Mouse (Mus musculus): ENCODE measurements at regions not wholly inside any gene's neighbourhood (a gene's known extent, or its start where the extent isn't known, plus 50 kb on each side); places are given as distances from the start of the nearest gene placed in this dataset.
A peak's percentile ranks its signal among the peaks of the same experiment; 100 is the strongest.

DNA sequence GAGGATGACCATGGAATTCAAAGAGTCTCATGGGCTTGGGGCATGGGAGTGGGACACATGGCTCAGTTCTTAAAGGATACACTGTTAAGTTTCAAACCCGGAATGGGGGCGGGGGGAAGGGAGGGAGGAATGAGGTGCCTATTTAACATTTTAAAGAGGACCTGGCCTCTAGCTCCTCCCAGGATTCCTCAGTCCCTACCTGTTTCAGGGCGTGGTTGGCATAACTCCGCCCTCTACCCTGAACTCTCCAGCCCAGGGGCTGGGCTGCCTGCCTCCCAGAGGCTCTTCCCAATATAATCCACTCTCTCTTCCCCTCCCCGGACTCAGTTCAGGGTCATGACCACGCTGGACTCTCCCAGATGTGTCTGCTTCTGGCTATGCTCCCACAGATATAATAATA, 108.0 kb downstream of the 2410131K14Rik start:
- 62% methylated on average over 6 of the region's 6 CpGs for WGBS
- no peak for DNase-seq
- TF ChIP-seq CTCF (IDR thresholded peaks at IDR 0.05; ENCODE audit: low read depth) = no peak
- Histone ChIP-seq H3K9ac (no peak overlapping the region), H3K27ac (ENCODE audit: low read depth, low read length) (no peak overlapping the region), H3K4me2 (ENCODE audit: low read depth) (no peak overlapping the region), H3K9me3 (ENCODE audit: low read length) (no peaks in the 10 kb centered on the region), H3K27me3 (ENCODE audit: insufficient read depth, low read length) (no peaks in the 10 kb centered on the region), H3K4me3 (ENCODE audit: low read depth, low read length) (no peak overlapping the region), H3K4me1 (ENCODE audit: insufficient read depth) (no peaks in the 10 kb centered on the region), H3K36me3 (ENCODE audit: insufficient read depth) (no peaks in the 10 kb centered on the region)
- ATAC-seq = no peak

DNA sequence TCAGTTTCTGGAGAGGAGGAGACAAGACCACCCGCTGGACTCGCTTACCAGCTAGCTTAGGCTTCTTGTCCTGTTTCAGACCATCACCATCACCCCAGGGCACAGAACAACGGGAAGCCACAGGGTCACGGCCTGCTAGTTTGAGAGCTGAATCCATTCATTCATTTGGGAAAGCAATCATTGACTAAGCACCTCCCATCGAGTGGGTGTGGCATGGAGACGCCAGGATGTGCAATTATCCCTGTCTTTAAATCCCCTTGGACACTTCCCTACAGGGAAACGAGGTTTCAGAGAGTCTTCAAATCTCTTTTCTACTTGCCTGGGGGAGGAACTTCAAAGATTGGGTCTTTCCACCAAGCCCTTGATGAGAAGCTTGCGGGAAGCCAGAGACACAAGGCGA, 108.7 kb downstream of the 2410131K14Rik start:
- no peaks in the 10 kb centered on the region for H3K27me3 ChIP-seq (ENCODE audit: insufficient read depth, low read length)
- ATAC-seq = no peak

DNA sequence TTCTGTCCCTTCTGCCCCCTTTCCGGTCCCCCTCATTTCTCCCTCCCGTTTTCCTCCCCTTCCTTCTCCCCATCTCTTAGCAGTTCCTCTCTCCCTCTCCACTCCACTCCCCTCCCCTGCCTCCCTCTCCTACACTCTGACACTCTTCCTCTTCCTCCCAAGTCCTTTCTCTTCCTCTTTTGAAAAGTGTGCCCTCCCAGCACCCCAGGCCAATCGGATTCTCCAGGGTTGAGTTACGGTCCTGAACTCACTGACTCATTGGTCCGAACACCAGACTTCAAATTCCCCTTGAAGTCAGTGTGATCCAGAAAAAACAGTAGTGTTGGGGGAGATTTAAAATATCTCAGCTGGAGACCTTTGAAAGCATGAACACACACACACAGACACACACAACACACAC, 109.1 kb downstream of the 2410131K14Rik start:
- no peaks in the 10 kb centered on the region for H3K9me3 ChIP-seq (ENCODE audit: low read length)
- no peak for TF ChIP-seq CTCF (IDR thresholded peaks at IDR 0.05; ENCODE audit: low read depth)
- no peak overlapping the region for H3K9ac ChIP-seq
- H3K4me2 ChIP-seq (ENCODE audit: low read depth) = no peak overlapping the region
- no peaks in the 10 kb centered on the region for H3K4me1 ChIP-seq (ENCODE audit: insufficient read depth)
- WGBS = 27% methylated on average over 5 of the region's 5 CpGs
- H3K27ac ChIP-seq (ENCODE audit: low read depth, low read length) = no peak overlapping the region
- ATAC-seq (no peak), DNase-seq (no peak)
- no peaks in the 10 kb centered on the region for H3K27me3 ChIP-seq (ENCODE audit: insufficient read depth, low read length)
- no peaks in the 10 kb centered on the region for H3K36me3 ChIP-seq (ENCODE audit: insufficient read depth)
- H3K4me3 ChIP-seq (ENCODE audit: low read depth, low read length) = no peak overlapping the region

More for the DNA sequence above, 108.7 kb downstream of the 2410131K14Rik start:
- Histone ChIP-seq H3K27ac (ENCODE audit: low read depth, low read length) (no peak overlapping the region), H3K4me3 (ENCODE audit: low read depth, low read length) (no peak overlapping the region), H3K4me2 (ENCODE audit: low read depth) (no peak overlapping the region), H3K36me3 (ENCODE audit: insufficient read depth) (no peaks in the 10 kb centered on the region), H3K9me3 (ENCODE audit: low read length) (no peaks in the 10 kb centered on the region), H3K4me1 (ENCODE audit: insufficient read depth) (no peaks in the 10 kb centered on the region), H3K9ac (no peak overlapping the region)
- DNase-seq = no peak
- no peak for TF ChIP-seq CTCF (IDR thresholded peaks at IDR 0.05; ENCODE audit: low read depth)
- WGBS = 16% methylated on average over 9 of the region's 9 CpGs

DNA sequence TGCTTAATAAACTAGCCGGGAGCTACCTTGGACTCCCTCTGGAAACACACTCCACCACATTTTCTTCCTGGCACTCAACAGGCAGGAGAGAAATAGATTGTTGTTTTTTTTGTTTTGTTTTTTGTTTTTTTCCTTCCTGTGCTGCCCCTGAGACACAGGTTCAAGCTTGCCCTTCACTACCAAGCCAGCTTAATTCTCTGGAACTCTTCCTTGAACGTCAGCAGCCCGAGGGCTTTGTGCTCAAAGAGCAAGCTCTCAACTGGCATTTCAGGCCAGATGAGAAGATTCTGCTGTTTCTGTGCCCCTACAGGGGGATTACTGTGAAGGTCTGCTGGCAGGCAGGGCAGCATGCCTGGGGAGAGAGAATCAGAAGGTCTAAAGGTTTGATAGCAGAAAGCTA, 109.8 kb downstream of the 2410131K14Rik start:
- ATAC-seq = no peak
- 15% methylated on average over 3 of the region's 3 CpGs for WGBS
- H3K27ac ChIP-seq (ENCODE audit: low read depth, low read length) = no peak overlapping the region

DNA sequence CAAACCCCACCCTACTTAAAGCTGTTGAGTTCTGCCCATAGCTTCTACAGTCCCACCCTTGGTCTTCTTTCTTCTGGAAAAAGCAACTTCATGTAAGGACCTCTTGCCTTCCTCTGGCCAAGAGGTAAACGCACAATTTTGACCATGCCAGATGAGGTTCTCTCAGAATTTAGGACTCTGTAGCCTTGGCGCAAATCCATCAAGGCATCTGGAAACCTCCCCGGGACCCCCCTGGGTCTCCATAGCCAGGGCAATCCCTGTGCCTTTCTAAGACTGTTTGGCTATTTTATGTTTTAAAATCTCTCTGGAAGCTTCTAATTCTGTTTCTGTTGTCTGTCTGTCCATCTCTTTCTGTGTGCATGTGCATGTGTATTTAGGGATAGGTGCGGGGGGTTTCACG, 110.3 kb downstream of the 2410131K14Rik start:
- H3K9me3 ChIP-seq (ENCODE audit: low read length) = no peaks in the 10 kb centered on the region
- H3K4me3 ChIP-seq (ENCODE audit: low read depth, low read length) = no peak overlapping the region
- no peak for DNase-seq
- H3K36me3 ChIP-seq (ENCODE audit: insufficient read depth) = no peaks in the 10 kb centered on the region
- TF ChIP-seq CTCF (IDR thresholded peaks at IDR 0.05; ENCODE audit: low read depth) = no peak
- no peak overlapping the region for H3K9ac ChIP-seq
- 59% methylated on average over 5 of the region's 5 CpGs for WGBS
- H3K4me1 ChIP-seq (ENCODE audit: insufficient read depth) = no peaks in the 10 kb centered on the region
- no peak overlapping the region for H3K27ac ChIP-seq (ENCODE audit: low read depth, low read length)
- no peaks in the 10 kb centered on the region for H3K27me3 ChIP-seq (ENCODE audit: insufficient read depth, low read length)
- no peak overlapping the region for H3K4me2 ChIP-seq (ENCODE audit: low read depth)
- no peak for ATAC-seq

More for the DNA sequence above, 109.8 kb downstream of the 2410131K14Rik start:
- DNase-seq = no peak
- Histone ChIP-seq H3K9ac (no peak overlapping the region), H3K4me3 (ENCODE audit: low read depth, low read length) (no peak overlapping the region), H3K4me2 (ENCODE audit: low read depth) (no peak overlapping the region), H3K9me3 (ENCODE audit: low read length) (no peaks in the 10 kb centered on the region), H3K27me3 (ENCODE audit: insufficient read depth, low read length) (no peaks in the 10 kb centered on the region), H3K4me1 (ENCODE audit: insufficient read depth) (no peaks in the 10 kb centered on the region), H3K36me3 (ENCODE audit: insufficient read depth) (no peaks in the 10 kb centered on the region)
- no peak for TF ChIP-seq CTCF (IDR thresholded peaks at IDR 0.05; ENCODE audit: low read depth)

DNA sequence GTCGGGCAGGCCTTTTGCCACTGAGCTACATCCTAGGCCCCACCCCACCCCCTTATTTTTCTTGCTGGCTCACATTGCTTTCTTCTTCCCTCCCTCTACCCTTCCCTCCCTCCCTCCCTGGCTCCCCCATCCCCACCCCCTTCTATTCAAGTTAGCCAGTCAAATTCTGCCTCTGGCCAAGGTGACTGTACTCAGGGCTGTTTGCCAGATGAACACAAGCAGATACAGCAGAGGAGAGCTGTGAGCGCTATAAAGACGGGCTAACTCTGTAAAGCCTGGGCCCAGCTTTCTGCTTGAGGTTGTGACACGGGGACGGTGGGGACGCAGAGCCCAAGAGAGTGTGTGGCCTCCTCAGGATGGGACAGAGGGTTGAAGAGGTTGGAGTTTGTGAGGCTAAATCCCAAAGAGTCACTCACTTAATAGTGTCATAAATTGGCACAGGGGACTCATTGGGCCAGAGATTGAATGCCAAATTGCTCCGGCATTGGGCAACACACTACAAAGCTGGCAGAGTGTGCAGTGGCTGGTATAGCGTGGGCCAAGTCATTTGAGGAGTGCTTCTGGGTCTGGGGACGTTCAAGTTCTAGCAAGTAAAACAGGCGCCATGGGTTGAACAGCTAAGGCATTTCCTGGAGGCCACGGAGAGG, 110.8 kb downstream of the 2410131K14Rik start:
- peak; percentile 53 for DNase-seq
- H3K27ac ChIP-seq (ENCODE audit: low read depth, low read length) = no peak overlapping the region
- H3K27me3 ChIP-seq (ENCODE audit: insufficient read depth, low read length) = no peaks in the 10 kb centered on the region
- TF ChIP-seq CTCF (IDR thresholded peaks at IDR 0.05; ENCODE audit: low read depth) = no peak
- no peak overlapping the region for H3K9ac ChIP-seq
- H3K4me3 ChIP-seq (ENCODE audit: low read depth, low read length) = no peak overlapping the region
- ATAC-seq = peak; percentile 51
- H3K36me3 ChIP-seq (ENCODE audit: insufficient read depth) = no peaks in the 10 kb centered on the region
- H3K4me1 ChIP-seq (ENCODE audit: insufficient read depth) = no peaks in the 10 kb centered on the region
- H3K9me3 ChIP-seq (ENCODE audit: low read length) = no peaks in the 10 kb centered on the region
- no peak overlapping the region for H3K4me2 ChIP-seq (ENCODE audit: low read depth)
- 31% methylated on average over 11 of the region's 11 CpGs for WGBS

DNA sequence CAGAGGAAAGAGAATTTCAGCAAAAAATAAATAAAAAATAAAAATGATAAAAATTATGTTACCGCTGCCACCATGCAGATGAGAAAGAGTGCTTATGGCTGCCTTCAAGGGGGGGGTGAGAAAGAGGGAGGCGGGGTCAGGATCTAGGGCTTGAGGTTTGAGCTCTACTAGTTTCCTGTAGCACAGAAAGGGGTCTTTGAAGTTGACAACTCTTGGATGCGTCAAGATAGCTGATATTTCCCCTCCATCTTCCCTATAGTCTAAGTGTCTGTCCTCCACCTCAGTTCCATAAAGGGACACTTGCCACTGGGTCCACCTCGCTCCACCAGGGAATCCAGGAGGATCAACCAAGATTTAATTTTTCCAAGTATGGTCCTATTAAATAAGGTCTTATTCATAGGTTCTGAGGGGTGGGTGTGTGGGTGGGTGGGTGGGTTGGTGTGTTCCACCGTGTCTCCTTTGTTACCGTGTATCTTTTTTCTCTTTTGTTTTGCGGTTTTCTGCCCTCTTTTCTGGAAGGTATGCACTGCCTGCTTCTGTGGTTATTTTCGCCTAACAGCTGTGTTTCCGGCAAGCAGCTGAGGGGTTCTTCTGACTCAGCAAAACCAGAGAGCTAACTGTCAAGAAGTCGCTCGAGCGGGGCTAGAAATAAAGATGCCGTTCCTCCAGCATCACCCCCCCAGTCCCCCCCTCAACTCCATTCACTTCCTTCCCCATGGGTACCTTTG, 114.8 kb downstream of the 2410131K14Rik start:
- Histone ChIP-seq H3K27ac (ENCODE audit: low read depth, low read length) (no peak overlapping the region), H3K4me2 (ENCODE audit: low read depth) (no peak overlapping the region), H3K9me3 (ENCODE audit: low read length) (no peaks in the 10 kb centered on the region), H3K4me1 (ENCODE audit: insufficient read depth) (no peaks in the 10 kb centered on the region), H3K9ac (no peak overlapping the region), H3K4me3 (ENCODE audit: low read depth, low read length) (no peak overlapping the region), H3K36me3 (ENCODE audit: insufficient read depth) (no peaks in the 10 kb centered on the region), H3K27me3 (ENCODE audit: insufficient read depth, low read length) (no peaks in the 10 kb centered on the region)
- DNase-seq (no peak), ATAC-seq (no peak)
- WGBS = 63% methylated on average over 13 of the region's 13 CpGs
- no peak for TF ChIP-seq CTCF (IDR thresholded peaks at IDR 0.05; ENCODE audit: low read depth)

Data from forebrain, postnatal 0 days (tissue).